Mouse (Mus musculus): ENCODE measurements at regions not wholly inside any gene's neighbourhood (a gene's known extent, or its start where the extent isn't known, plus 50 kb on each side); places are given as distances from the start of the nearest gene placed in this dataset.

- no peak for TF ChIP-seq CTCF (conservative IDR thresholded peaks at IDR 0.05; ENCODE audit: low read length)
- TF ChIP-seq POU5F1 (IDR thresholded peaks at IDR 0.05; ENCODE audit: borderline replicate concordance, low read length) = no peak
These were observed 115.2 kb downstream of the Tmco5 start for GRCm38 (mm10) chr2:116993724-116994123.
